Mouse (Mus musculus): ENCODE measurements around the gene Gltp. TPM values are rescaled to one million over a fixed set of nuclear protein-coding genes. Genes with fewer than 3 reads are reported as not detected.

The Gltp gene
- total RNA-seq, 2 experiments from 2014 or later: 15.3 to 16.8 TPM

Small RNA genes within 50 kb of the gene (microRNA-seq; reads per million reads assigned to microRNA genes)
- gene Mir7028: not detected

Other genes starting within 250 kb of the Gltp start
- gene Mmab, start 246.9 kb downstream of the Gltp start, total RNA-seq (2021): 10 to 100 TPM; 26.8 to 28.8 TPM
- gene Mvk, start 246.7 kb downstream of the Gltp start, total RNA-seq (2021): 10 to 100 TPM; 72.5 to 75.3 TPM
- gene Fam222a, start 123.0 kb downstream of the Gltp start, total RNA-seq (2021): 10 to 100 TPM in 1 of 2 experiments, 1 to 10 TPM in 1; 8.7 to 10.4 TPM
- gene Trpv4, start 32.6 kb downstream of the Gltp start, total RNA-seq (2021): 1 to 10 TPM in 1 of 2 experiments, under 1 TPM in 1; 0.64 to 1.1 TPM
- 10 to 100 TPM; 12.7 to 14.6 TPM for gene Tchp, start 16.8 kb upstream of the Gltp start, total RNA-seq (2021)
- gene Ankrd13a, start 83.7 kb upstream of the Gltp start, total RNA-seq (2021): 10 to 100 TPM; 42.5 to 42.9 TPM
- 10 to 100 TPM; 58.3 to 59.1 TPM for gene Git2, start 84.5 kb upstream of the Gltp start, total RNA-seq (2021)
- 100 to 1,000 TPM; 166 to 169 TPM for gene 1500011B03Rik, start 132.5 kb upstream of the Gltp start, total RNA-seq (2021)
- not detected for gene 4930519G04Rik, start 162.7 kb upstream of the Gltp start, total RNA-seq (2021)
- 1 to 10 TPM; 2.5 to 3.4 TPM for gene Gm9936, start 167.7 kb upstream of the Gltp start, total RNA-seq (2021)
- 1 to 10 TPM; 1.2 TPM for gene Oasl2, start 206.0 kb upstream of the Gltp start, total RNA-seq (2021)
- not detected for gene Oasl1, start 232.3 kb upstream of the Gltp start, total RNA-seq (2021)

Data from left cerebral cortex, postnatal 4 days (tissue).